ENCODE assay signal across 21 mouse cellular contexts in the genomic region with DNA sequence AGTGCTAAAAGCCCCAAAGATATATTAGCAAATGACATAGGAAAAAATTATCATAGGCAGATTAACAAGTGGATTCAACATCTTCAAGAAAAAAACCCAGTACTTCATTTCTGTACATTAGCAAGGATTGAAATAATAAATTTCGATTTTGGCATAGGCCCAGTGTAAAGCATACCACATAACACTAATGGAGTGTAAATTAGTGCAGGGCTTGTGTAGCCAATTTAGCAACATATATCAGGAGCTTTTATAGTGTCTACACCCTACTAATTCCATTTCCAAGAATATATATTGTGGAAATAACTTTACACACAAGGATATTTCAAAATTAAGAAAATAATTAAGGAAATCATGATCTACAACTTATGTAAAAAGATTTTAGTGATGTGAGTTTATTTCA. TPM values are rescaled to one million over a fixed set of nuclear protein-coding genes. Genes with fewer than 3 reads are reported as not detected.
"Had no signal": no experiment of that assay in that cellular context is flagged by ENCODE, and none has a peak within 500 bp of the region (broad histone marks: within the 10 kb centered on the region; RNA-seq: fewer than 3 reads in every experiment).

No protein-coding gene starts in this region.

- H3K4me2 ChIP-seq: neural tube, embryonic 12.5 days; stomach, embryonic 15.5 days had no signal

- H3K9me3 ChIP-seq: neural tube, embryonic 12.5 days; stomach, embryonic 15.5 days had no signal

- H3K9ac ChIP-seq: neural tube, embryonic 12.5 days; stomach, embryonic 15.5 days had no signal

- DNase-seq: retina, postnatal 1 day; right cerebral cortex, adult 18-20 months; right cerebral cortex, postnatal 14 days; right cerebral cortex, postnatal 25 days; right cerebral cortex, postnatal 4 days; spleen, adult 18-20 months; thymus, adult 18-20 months; thymus, adult 2 months; thymus, postnatal 14 days; thymus, postnatal 25 days; thymus, postnatal 36 days; thymus, postnatal 4 days had no signal

- H3K4me3 ChIP-seq: neural tube, embryonic 12.5 days; stomach, embryonic 15.5 days had no signal

- H3K27me3 ChIP-seq: neural tube, embryonic 12.5 days; stomach, embryonic 15.5 days had no signal

- H3K36me3 ChIP-seq: neural tube, embryonic 12.5 days; stomach, embryonic 15.5 days had no signal

- H3K4me1 ChIP-seq: neural tube, embryonic 12.5 days; stomach, embryonic 15.5 days had no signal

- H3K27ac ChIP-seq: neural tube, embryonic 12.5 days; stomach, embryonic 15.5 days; stomach, postnatal 0 days had no signal

RNA-seq across cellular contexts. Expression of a gene that starts 55.8 kb away (rescaled TPM):
- total RNA-seq: neutrophil, adult 5-6 weeks had no signal
- polyA plus RNA-seq: neural tube, embryonic 11.5 days; neural tube, embryonic 12.5 days; small intestine, adult 2 months; spleen, adult 2 months; stomach, embryonic 15.5 days; stomach, embryonic 16.5 days; stomach, postnatal 0 days; thymus, adult 2 months; urinary bladder, adult 2 months had no signal
